Comparison of ENCODE assay signal across 14 mouse cellular contexts in genomic region chr9:116350804-116351547, GRCm38 (mm10).
DNase-seq lines count a peak whose midpoint lies in the region; ATAC-seq and TF ChIP-seq lines count a peak whose summit lies in the region.
"Had no signal": no experiment of that assay in that cellular context is flagged by ENCODE, and none has a peak within 500 bp of the region (broad histone marks: within the 10 kb centered on the region; RNA-seq: fewer than 3 reads in every experiment).

No protein-coding gene starts in this region.

- H3K4me2 ChIP-seq in intestine, embryonic 14.5 days (ENCODE audit: low read length): no peak overlapping the region
- H3K4me2 ChIP-seq in intestine, postnatal 0 days (replicated peaks; ENCODE audit: low read depth): no peak overlapping the region
- H3K4me2 ChIP-seq in midbrain, embryonic 15.5 days: no peak overlapping the region
- H3K4me2 ChIP-seq in hindbrain, embryonic 13.5 days: no peak overlapping the region
- no peak overlapping the region for H3K4me2 ChIP-seq in neural tube, embryonic 13.5 days
- H3K4me2 ChIP-seq: midbrain, embryonic 12.5 days had no signal

- 45% methylated on average over 10 of the region's 10 CpGs for WGBS in intestine, embryonic 14.5 days
- 49% methylated on average over 10 of the region's 10 CpGs for WGBS in intestine, postnatal 0 days
- WGBS in midbrain, embryonic 10.5 days: 79% methylated on average over 10 of the region's 10 CpGs
- WGBS in midbrain, embryonic 15.5 days: 65% methylated on average over 10 of the region's 10 CpGs
- 67% methylated on average over 10 of the region's 10 CpGs for WGBS in hindbrain, embryonic 13.5 days
- 58% methylated on average over 10 of the region's 10 CpGs for WGBS in neural tube, embryonic 13.5 days

- H3K36me3 ChIP-seq in intestine, embryonic 14.5 days (ENCODE audit: control insufficient read depth, insufficient read depth, low read length): no peaks in the 10 kb centered on the region
- no peaks in the 10 kb centered on the region for H3K36me3 ChIP-seq in intestine, postnatal 0 days (ENCODE audit: control insufficient read depth, insufficient read depth)
- no peaks in the 10 kb centered on the region for H3K36me3 ChIP-seq in midbrain, embryonic 10.5 days
- no peaks in the 10 kb centered on the region for H3K36me3 ChIP-seq in midbrain, embryonic 15.5 days (replicated peaks)
- H3K36me3 ChIP-seq in hindbrain, embryonic 13.5 days: no peaks in the 10 kb centered on the region
- H3K36me3 ChIP-seq in neural tube, embryonic 13.5 days: no peaks in the 10 kb centered on the region
- H3K36me3 ChIP-seq: midbrain, embryonic 12.5 days had no signal

- H3K27ac ChIP-seq in intestine, embryonic 14.5 days (ENCODE audit: low read depth): peak overlapping the region; percentile 51
- H3K27ac ChIP-seq in intestine, postnatal 0 days (ENCODE audit: low read depth, low read length): no peak overlapping the region
- 0 out of 2 replicates have a peak overlapping the region, but pooled peaks have one; percentile 18 for H3K27ac ChIP-seq in midbrain, embryonic 10.5 days (replicated peaks)
- no peak overlapping the region for H3K27ac ChIP-seq in midbrain, embryonic 15.5 days
- peak overlapping the region; percentile 69 for H3K27ac ChIP-seq in hindbrain, embryonic 13.5 days
- peak overlapping the region; percentile 39 for H3K27ac ChIP-seq in neural tube, embryonic 13.5 days (replicated peaks)
- H3K27ac ChIP-seq: gastrocnemius, adult 2 months; left cerebral cortex, adult 2 months; midbrain, embryonic 12.5 days had no signal

- no peaks in the 10 kb centered on the region for H3K9me3 ChIP-seq in intestine, embryonic 14.5 days (ENCODE audit: control insufficient read depth, low read length)
- 0 out of 2 replicates have a peak, but pooled peaks cover under 1% of the 10 kb centered on the region for H3K9me3 ChIP-seq in intestine, postnatal 0 days (ENCODE audit: control insufficient read depth)
- no peaks in the 10 kb centered on the region for H3K9me3 ChIP-seq in midbrain, embryonic 10.5 days (replicated peaks)
- H3K9me3 ChIP-seq in midbrain, embryonic 15.5 days: no peaks in the 10 kb centered on the region
- H3K9me3 ChIP-seq in hindbrain, embryonic 13.5 days: 0 out of 2 replicates have a peak, but pooled peaks cover under 1% of the 10 kb centered on the region
- no peaks in the 10 kb centered on the region for H3K9me3 ChIP-seq in neural tube, embryonic 13.5 days
- H3K9me3 ChIP-seq: midbrain, embryonic 12.5 days had no signal

- H3K4me3 ChIP-seq in intestine, embryonic 14.5 days (ENCODE audit: low read depth, low read length): no peak overlapping the region
- H3K4me3 ChIP-seq in intestine, postnatal 0 days (ENCODE audit: low read depth, low read length): no peak overlapping the region
- H3K4me3 ChIP-seq in midbrain, embryonic 10.5 days: no peak overlapping the region
- H3K4me3 ChIP-seq in midbrain, embryonic 15.5 days: no peak overlapping the region
- no peak overlapping the region for H3K4me3 ChIP-seq in hindbrain, embryonic 13.5 days
- no peak overlapping the region for H3K4me3 ChIP-seq in neural tube, embryonic 13.5 days
- H3K4me3 ChIP-seq: gastrocnemius, adult 2 months; left cerebral cortex, adult 2 months; midbrain, embryonic 12.5 days had no signal

- ATAC-seq in intestine, embryonic 14.5 days (replicated peaks; ENCODE audit: low FRiP score, low TSS enrichment, low read depth): no peak
- no peak for ATAC-seq in intestine, postnatal 0 days
- no peak for ATAC-seq in midbrain, embryonic 15.5 days (replicated peaks)
- ATAC-seq in hindbrain, embryonic 13.5 days (ENCODE audit: low FRiP score): no peak
- ATAC-seq in neural tube, embryonic 13.5 days (ENCODE audit: low read depth): no peak
- ATAC-seq: CD4-positive, CD25-positive, alpha-beta regulatory T cell, adult 4 months had no signal

- no peak for TF ChIP-seq CTCF in intestine, postnatal 0 days (IDR thresholded peaks at IDR 0.05; ENCODE audit: low read depth)

- no peak overlapping the region for H3K9ac ChIP-seq in intestine, embryonic 14.5 days (ENCODE audit: low read length)
- H3K9ac ChIP-seq in intestine, postnatal 0 days (ENCODE audit: low read depth, low read length): no peak overlapping the region
- no peak overlapping the region for H3K9ac ChIP-seq in midbrain, embryonic 15.5 days
- H3K9ac ChIP-seq in hindbrain, embryonic 13.5 days: no peak overlapping the region
- H3K9ac ChIP-seq in neural tube, embryonic 13.5 days: no peak overlapping the region
- H3K9ac ChIP-seq: midbrain, embryonic 12.5 days had no signal

- DNase-seq in intestine, embryonic 14.5 days (ENCODE audit: low spot score): no peak
- DNase-seq in midbrain, embryonic 10.5 days (ENCODE audit: low spot score): no peak
- no peak for DNase-seq in gastrocnemius, postnatal 10 days
- no peak for DNase-seq in adrenal gland, postnatal 14 days
- DNase-seq: gastrocnemius, adult 2 months; heart, postnatal 10 days; right cerebral cortex, adult 18-20 months had no signal

- H3K4me1 ChIP-seq in intestine, embryonic 14.5 days (replicated peaks; ENCODE audit: control insufficient read depth, insufficient read depth, low read length): peaks cover 9% of the 10 kb centered on the region
- no peaks in the 10 kb centered on the region for H3K4me1 ChIP-seq in intestine, postnatal 0 days (replicated peaks; ENCODE audit: control insufficient read depth, insufficient read depth, low read length)
- no peaks in the 10 kb centered on the region for H3K4me1 ChIP-seq in midbrain, embryonic 10.5 days
- peaks cover 4% of the 10 kb centered on the region; the same call in 1 of the 2 replicates for H3K4me1 ChIP-seq in midbrain, embryonic 15.5 days
- H3K4me1 ChIP-seq in hindbrain, embryonic 13.5 days (replicated peaks): peaks cover 15% of the 10 kb centered on the region; the same call in 1 of the 2 replicates
- H3K4me1 ChIP-seq in neural tube, embryonic 13.5 days (replicated peaks): peaks cover 23% of the 10 kb centered on the region
- H3K4me1 ChIP-seq: midbrain, embryonic 12.5 days had no signal

- H3K27me3 ChIP-seq in intestine, embryonic 14.5 days (replicated peaks; ENCODE audit: control insufficient read depth, insufficient read depth, low read length): no peaks in the 10 kb centered on the region
- no peaks in the 10 kb centered on the region for H3K27me3 ChIP-seq in intestine, postnatal 0 days (replicated peaks; ENCODE audit: control insufficient read depth, insufficient read depth, low read length)
- no peaks in the 10 kb centered on the region for H3K27me3 ChIP-seq in midbrain, embryonic 10.5 days (ENCODE audit: low read depth, poor library complexity, severe bottlenecking)
- no peaks in the 10 kb centered on the region for H3K27me3 ChIP-seq in midbrain, embryonic 15.5 days (replicated peaks)
- H3K27me3 ChIP-seq in hindbrain, embryonic 13.5 days: no peaks in the 10 kb centered on the region
- H3K27me3 ChIP-seq in neural tube, embryonic 13.5 days: no peaks in the 10 kb centered on the region
- H3K27me3 ChIP-seq: midbrain, embryonic 12.5 days had no signal

Comparison
In these comparisons a context has a peak if more than half of its experiments do, and no peak if none do; other contexts are left out.
1. H3K27ac ChIP-seq: peak in intestine, embryonic 14.5 days (single experiment), midbrain, embryonic 10.5 days (single experiment), hindbrain, embryonic 13.5 days (single experiment) and neural tube, embryonic 13.5 days (single experiment); none in intestine, postnatal 0 days (single experiment) and midbrain, embryonic 15.5 days (single experiment).